Comparison of ENCODE assay signal across 9 mouse cellular contexts in the genomic region with DNA sequence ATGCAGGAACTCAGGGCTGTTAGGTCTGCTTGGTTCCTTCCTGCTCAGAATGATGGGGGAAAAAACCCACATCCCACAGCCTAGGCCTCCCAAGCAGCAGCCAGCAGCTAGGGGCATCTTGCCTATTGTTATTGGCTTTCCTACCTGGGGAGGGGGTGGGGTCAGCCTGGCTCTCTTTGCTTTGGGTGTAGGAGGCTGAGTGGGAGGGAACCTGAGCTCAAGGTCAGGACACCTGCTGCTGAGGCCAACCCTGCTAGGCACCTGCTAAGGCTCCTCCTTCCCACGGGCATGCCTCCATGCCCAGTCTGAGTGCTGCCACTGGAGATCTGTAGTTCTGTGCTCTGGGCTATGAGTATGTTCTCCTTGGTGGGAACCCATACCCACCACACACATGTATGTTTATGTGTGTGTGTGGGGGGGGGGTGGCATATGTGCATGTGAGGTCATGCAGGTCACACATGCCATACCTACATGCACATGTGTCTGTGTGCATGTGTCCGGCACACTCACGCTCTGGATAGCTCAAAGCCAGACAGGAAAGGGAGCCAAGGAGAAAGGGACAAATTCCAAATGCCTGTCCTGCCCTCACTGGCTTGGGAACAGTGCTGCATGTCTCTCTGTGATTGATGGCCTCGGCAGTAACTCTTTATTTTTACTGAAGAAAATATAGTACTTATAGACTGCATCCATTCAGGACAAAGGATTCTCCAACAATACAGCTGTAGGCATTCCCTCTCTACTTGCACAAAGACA.
DNase-seq lines count a peak whose midpoint lies in the region; ATAC-seq and TF ChIP-seq lines count a peak whose summit lies in the region.
"Had no signal": no experiment of that assay in that cellular context is flagged by ENCODE, and none has a peak within 500 bp of the region (broad histone marks: within the 10 kb centered on the region; RNA-seq: fewer than 3 reads in every experiment).

No protein-coding gene starts in this region.

- H3K9me3 ChIP-seq in hindbrain, embryonic 13.5 days: no peaks in the 10 kb centered on the region
- H3K9me3 ChIP-seq in hindbrain, embryonic 16.5 days (ENCODE audit: control insufficient read depth, low read length): no peaks in the 10 kb centered on the region
- H3K9me3 ChIP-seq in ES-E14 (ENCODE audit: control insufficient read depth, insufficient read depth, low read depth, low read length): no peaks in the 10 kb centered on the region
- H3K9me3 ChIP-seq in kidney, postnatal 0 days (replicated peaks; ENCODE audit: low read length): no peaks in the 10 kb centered on the region
- H3K9me3 ChIP-seq: midbrain, embryonic 12.5 days had no signal

- H3K36me3 ChIP-seq in hindbrain, embryonic 13.5 days: no peaks in the 10 kb centered on the region
- no peaks in the 10 kb centered on the region for H3K36me3 ChIP-seq in hindbrain, embryonic 16.5 days (ENCODE audit: control insufficient read depth, insufficient read depth, low read length)
- H3K36me3 ChIP-seq in ES-E14 (ENCODE audit: control insufficient read depth, insufficient read depth, low read length, poor library complexity, severe bottlenecking): no peaks in the 10 kb centered on the region
- no peaks in the 10 kb centered on the region for H3K36me3 ChIP-seq in kidney, postnatal 0 days (ENCODE audit: insufficient read depth, low read length)
- H3K36me3 ChIP-seq: midbrain, embryonic 12.5 days had no signal

- no peak for ATAC-seq in hindbrain, embryonic 13.5 days (ENCODE audit: low FRiP score)
- ATAC-seq in hindbrain, embryonic 16.5 days: no peak
- no peak for ATAC-seq in kidney, postnatal 0 days (replicated peaks; ENCODE audit: low FRiP score, low read depth)

- H3K27me3 ChIP-seq in hindbrain, embryonic 13.5 days: peaks cover 91% of the 10 kb centered on the region
- peaks cover 19% of the 10 kb centered on the region for H3K27me3 ChIP-seq in hindbrain, embryonic 16.5 days (replicated peaks; ENCODE audit: control insufficient read depth, insufficient read depth, low read length)
- 0 out of 2 replicates have a peak, but pooled peaks cover 4% of the 10 kb centered on the region for H3K27me3 ChIP-seq in kidney, postnatal 0 days (ENCODE audit: insufficient read depth, low read length)

- H3K4me1 ChIP-seq in hindbrain, embryonic 13.5 days (replicated peaks): peaks cover 76% of the 10 kb centered on the region
- H3K4me1 ChIP-seq in hindbrain, embryonic 16.5 days (ENCODE audit: control insufficient read depth, insufficient read depth, low read depth, low read length): peaks cover 41% of the 10 kb centered on the region
- H3K4me1 ChIP-seq in ES-E14 (ENCODE audit: control insufficient read depth in 2 of 2, insufficient read depth in 2 of 2, low read length in 2 of 2, poor library complexity in 1 of 2): peaks cover 4 to 27% of the 10 kb centered on the region in 2 experiments
- peaks cover 7% of the 10 kb centered on the region for H3K4me1 ChIP-seq in kidney, postnatal 0 days (replicated peaks; ENCODE audit: insufficient read depth, low read length)

- peak overlapping the region; percentile 52; the same call in 1 of the 2 replicates for H3K27ac ChIP-seq in hindbrain, embryonic 13.5 days
- H3K27ac ChIP-seq in hindbrain, embryonic 16.5 days (ENCODE audit: low read depth, low read length): no peak overlapping the region
- H3K27ac ChIP-seq in ES-E14 (ENCODE audit: insufficient read depth, low read depth, low read length, poor library complexity, severe bottlenecking): no peak overlapping the region
- H3K27ac ChIP-seq in kidney, postnatal 0 days: peak overlapping the region; percentile 25
- H3K27ac ChIP-seq: midbrain, embryonic 12.5 days had no signal

- no peak overlapping the region for H3K4me2 ChIP-seq in hindbrain, embryonic 13.5 days
- no peak overlapping the region for H3K4me2 ChIP-seq in hindbrain, embryonic 16.5 days (ENCODE audit: low read length)
- no peak overlapping the region for H3K4me2 ChIP-seq in kidney, postnatal 0 days (ENCODE audit: low read length)
- H3K4me2 ChIP-seq: midbrain, embryonic 12.5 days had no signal

- in situ Hi-C loops in ES-E14 (cut with MboI; ENCODE audit: low sequenced_read_pairs in 2 of 2, unreplicated experiment in 2 of 2): no loop called here

- TF ChIP-seq CTCF in kidney, postnatal 0 days (IDR thresholded peaks at IDR 0.05; ENCODE audit: low read depth): no peak

- H3K9ac ChIP-seq in hindbrain, embryonic 13.5 days: no peak overlapping the region
- H3K9ac ChIP-seq in hindbrain, embryonic 16.5 days (ENCODE audit: low read depth, low read length): no peak overlapping the region
- no peak overlapping the region for H3K9ac ChIP-seq in ES-E14 (ENCODE audit: insufficient read depth, low read depth, low read length, poor library complexity, severe bottlenecking)
- no peak overlapping the region for H3K9ac ChIP-seq in kidney, postnatal 0 days (ENCODE audit: low read depth, low read length)
- H3K9ac ChIP-seq: midbrain, embryonic 12.5 days had no signal

- WGBS in hindbrain, embryonic 13.5 days: 48% methylated on average over 4 of the region's 4 CpGs
- WGBS in hindbrain, embryonic 16.5 days: 46% methylated on average over 4 of the region's 4 CpGs
- WGBS in kidney, postnatal 0 days: 74% methylated on average over 4 of the region's 4 CpGs

- H3K4me3 ChIP-seq in hindbrain, embryonic 13.5 days: no peak overlapping the region
- H3K4me3 ChIP-seq in hindbrain, embryonic 16.5 days (ENCODE audit: low read length): no peak overlapping the region
- H3K4me3 ChIP-seq in ES-E14 (ENCODE audit: insufficient read depth in 1 of 2, low read depth in 1 of 2, low read length in 2 of 2, poor library complexity in 1 of 2, severe bottlenecking in 1 of 2): no peak overlapping the region
- no peak overlapping the region for H3K4me3 ChIP-seq in kidney, postnatal 0 days (replicated peaks; ENCODE audit: low read depth, low read length)
- H3K4me3 ChIP-seq: midbrain, embryonic 12.5 days had no signal

- DNase-seq in ES-E14 (ENCODE audit: low read depth, low spot score): peak; percentile 47
- DNase-seq in gonadal fat pad, adult 2 months (ENCODE audit: low read depth): peak; percentile 27
- no peak for DNase-seq in kidney, postnatal 0 days (ENCODE audit: low spot score)
- DNase-seq in ovary, adult 18-20 months (ENCODE audit: low spot score): no peak
- no peak for DNase-seq in T-cell, adult 2 months (ENCODE audit: low spot score)
- DNase-seq in adrenal gland, postnatal 4 days (ENCODE audit: low spot score in 2 of 2): no peak

TF ChIP-seq in ES-E14, 5 proteins besides CTCF, POLR2A, EP300 and RAD21:
- TF ChIP-seq MAFK (IDR thresholded peaks at IDR 0.05; ENCODE audit: insufficient read depth, low read depth, low read length): no peak
- no peak for TF ChIP-seq ZC3H11A (IDR thresholded peaks at IDR 0.05; ENCODE audit: borderline replicate concordance, low read depth, low read length)
- TF ChIP-seq HCFC1 (IDR thresholded peaks at IDR 0.05; ENCODE audit: borderline replicate concordance, insufficient read depth, low read length): no peak
- no peak for TF ChIP-seq ZNF384 (IDR thresholded peaks at IDR 0.05; ENCODE audit: low read depth, low read length)
- TF ChIP-seq CHD2 (IDR thresholded peaks at IDR 0.05; ENCODE audit: low read depth, low read length): no peak

Comparison
In these comparisons a context has a peak if more than half of its experiments do, and no peak if none do; other contexts are left out.
1. H3K27ac ChIP-seq: peak in hindbrain, embryonic 13.5 days (single experiment) and kidney, postnatal 0 days (single experiment); none in hindbrain, embryonic 16.5 days (single experiment) and ES-E14 (single experiment).
2. DNase-seq: peak in ES-E14 (single experiment) and gonadal fat pad, adult 2 months (single experiment); none in kidney, postnatal 0 days (single experiment), ovary, adult 18-20 months (single experiment), T-cell, adult 2 months (single experiment) and adrenal gland, postnatal 4 days (0 of 2).